17 mouse cellular contexts compared by ENCODE assay signal in the genomic region with DNA sequence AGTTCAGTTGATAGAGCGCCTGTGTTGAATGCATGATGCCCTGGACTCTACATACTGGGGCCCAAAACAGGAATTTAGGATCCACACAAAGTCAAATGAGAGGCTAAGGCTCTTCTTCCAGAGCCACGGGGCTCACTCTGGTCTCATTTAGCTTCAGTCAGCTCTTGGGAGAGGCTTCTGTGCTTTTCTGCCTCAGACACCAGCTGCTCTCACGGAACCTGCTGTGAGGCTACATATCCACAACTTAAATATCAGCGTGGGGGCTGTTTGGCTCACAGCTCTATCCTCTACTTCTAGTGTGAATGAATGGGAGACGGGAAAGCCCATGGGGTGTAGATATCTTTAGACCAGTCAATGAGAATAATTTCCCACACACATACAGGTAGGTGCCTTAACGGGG.
A peak's percentile ranks its signal among the peaks of the same experiment; 100 is the strongest.
DNase-seq lines count a peak whose midpoint lies in the region; ATAC-seq lines count a peak whose summit lies in the region.
"Had no signal": no experiment of that assay in that cellular context is flagged by ENCODE, and none has a peak within 500 bp of the region (broad histone marks: within the 10 kb centered on the region; RNA-seq: fewer than 3 reads in every experiment).

No protein-coding gene starts in this region.

- H3K9ac ChIP-seq in forebrain, embryonic 15.5 days (replicated peaks): no peak overlapping the region
- no peak overlapping the region for H3K9ac ChIP-seq in forebrain, embryonic 13.5 days
- H3K9ac ChIP-seq: limb, embryonic 12.5 days; neural tube, embryonic 13.5 days had no signal

- H3K36me3 ChIP-seq in forebrain, embryonic 15.5 days: no peaks in the 10 kb centered on the region
- no peaks in the 10 kb centered on the region for H3K36me3 ChIP-seq in forebrain, embryonic 13.5 days (ENCODE audit: poor library complexity, severe bottlenecking)
- H3K36me3 ChIP-seq: limb, embryonic 12.5 days; neural tube, embryonic 13.5 days had no signal

- H3K27ac ChIP-seq in forebrain, embryonic 15.5 days (replicated peaks): peak overlapping the region; percentile 14; the same call in 1 of the 2 replicates
- H3K27ac ChIP-seq in forebrain, embryonic 13.5 days: no peak overlapping the region
- H3K27ac ChIP-seq: kidney, postnatal 0 days; limb, embryonic 12.5 days; macrophage; neural tube, embryonic 13.5 days had no signal

- WGBS in forebrain, embryonic 15.5 days: 68% methylated on average over 6 of the region's 6 CpGs
- 73% methylated on average over 6 of the region's 6 CpGs for WGBS in forebrain, embryonic 13.5 days

- H3K4me2 ChIP-seq in forebrain, embryonic 15.5 days (replicated peaks): no peak overlapping the region
- H3K4me2 ChIP-seq in forebrain, embryonic 13.5 days: no peak overlapping the region
- H3K4me2 ChIP-seq: limb, embryonic 12.5 days; neural tube, embryonic 13.5 days had no signal

- H3K27me3 ChIP-seq in forebrain, embryonic 15.5 days: no peaks in the 10 kb centered on the region
- H3K27me3 ChIP-seq in forebrain, embryonic 13.5 days: no peaks in the 10 kb centered on the region
- H3K27me3 ChIP-seq: limb, embryonic 12.5 days; neural tube, embryonic 13.5 days had no signal

- peak; percentile 91 for DNase-seq in brain, adult 2 months (ENCODE audit: low read depth, low spot score)
- peak; percentile 28 to 44 for DNase-seq in frontal cortex, postnatal 10 days (ENCODE audit: low spot score in 2 of 2)
- DNase-seq in left cerebral cortex, postnatal 25 days (ENCODE audit: low spot score in 2 of 2): peak; percentile 54 to 89
- DNase-seq in testis, postnatal 10 days (ENCODE audit: low spot score): no peak
- no peak for DNase-seq in adrenal gland, postnatal 25 days
- no peak for DNase-seq in spleen, adult 18-20 months
- DNase-seq: heart, adult 18-20 months; heart, postnatal 14 days; retina, postnatal 1 day; thymus, postnatal 36 days had no signal

- H3K9me3 ChIP-seq in forebrain, embryonic 15.5 days: no peaks in the 10 kb centered on the region
- H3K9me3 ChIP-seq in forebrain, embryonic 13.5 days (replicated peaks): no peaks in the 10 kb centered on the region
- H3K9me3 ChIP-seq: limb, embryonic 12.5 days; neural tube, embryonic 13.5 days had no signal

- H3K4me3 ChIP-seq in forebrain, embryonic 15.5 days: no peak overlapping the region
- no peak overlapping the region for H3K4me3 ChIP-seq in forebrain, embryonic 13.5 days
- H3K4me3 ChIP-seq: limb, embryonic 12.5 days; neural tube, embryonic 13.5 days had no signal

- intact Hi-C loops in left cerebral cortex, postnatal 25 days (cut with DNase I): no loop called here

- no peak for ATAC-seq in forebrain, embryonic 15.5 days (replicated peaks)
- no peak for ATAC-seq in forebrain, embryonic 13.5 days
- ATAC-seq: midbrain, embryonic 16.5 days had no signal

- H3K4me1 ChIP-seq in forebrain, embryonic 15.5 days: peaks cover 30% of the 10 kb centered on the region
- peaks cover 29% of the 10 kb centered on the region for H3K4me1 ChIP-seq in forebrain, embryonic 13.5 days

Comparison
In these comparisons a context has a peak if more than half of its experiments do, and no peak if none do; other contexts are left out.
1. DNase-seq: peak in brain, adult 2 months (single experiment), frontal cortex, postnatal 10 days (2 of 2) and left cerebral cortex, postnatal 25 days (2 of 2); none in testis, postnatal 10 days (single experiment), adrenal gland, postnatal 25 days (single experiment) and spleen, adult 18-20 months (0 of 2).